Mouse (Mus musculus) neural tube, embryonic 10.5 days (tissue): ENCODE results near the gene Spty2d1.
"Not testable (repeated sequence)": the region's sequence is repeated elsewhere in the genome, so short reads cannot be mapped to it uniquely, and the experiment has no call there.

Source experiments
- DNase-seq: peaks from one replicate; pipeline ENCODE4 v3.0.0-alpha.2; 2017; ENCODE audit warnings: low spot score; ENCODE audit errors: extremely low spot score

Gene Spty2d1

GRCm38 (mm10) chr7:46989387-46989786 is 18.8 kb downstream of the Spty2d1 start:
- DNase-seq = not testable (repeated sequence)

- no peak for DNase-seq
Measured at GRCm38 (mm10) chr7:46987073-46987472, 21.1 kb downstream of the Spty2d1 start.

GRCm38 (mm10) chr7:46986646-46987045 is 21.6 kb downstream of the Spty2d1 start:
- peak; percentile 16 for DNase-seq

- DNase-seq = no peak
Measured at GRCm38 (mm10) chr7:46985718-46986505, 22.3 kb downstream of the Spty2d1 start.

- no peak for DNase-seq
Measured at GRCm38 (mm10) chr7:46983280-46983679, 24.9 kb downstream of the Spty2d1 start, which contains the start of gene Gm9999. Gm9999 (plus strand) TSS chr7:46983580.

- DNase-seq = no peak
Measured at GRCm38 (mm10) chr7:46975456-46975855, 32.8 kb downstream of the Spty2d1 start.

GRCm38 (mm10) chr7:46974648-46975047 is 33.6 kb downstream of the Spty2d1 start:
- DNase-seq = no peak

GRCm38 (mm10) chr7:46969898-46970297 is 38.3 kb downstream of the Spty2d1 start:
- DNase-seq = no peak

- DNase-seq = no peak
Measured at GRCm38 (mm10) chr7:46964070-46964469, 44.1 kb downstream of the Spty2d1 start.

GRCm38 (mm10) chr7:46962806-46963618 is 45.2 kb downstream of the Spty2d1 start:
- peak; percentile 69 for DNase-seq

- no peak for DNase-seq
Measured at GRCm38 (mm10) chr7:46962132-46962531, 46.1 kb downstream of the Spty2d1 start.

GRCm38 (mm10) chr7:46960991-46961390 is 47.2 kb downstream of the Spty2d1 start:
- DNase-seq = no peak

- no peak for DNase-seq
Measured at GRCm38 (mm10) chr7:46958853-46959252, 49.4 kb downstream of the Spty2d1 start.

GRCm38 (mm10) chr7:46957831-46958691 is 50.1 kb downstream of the Spty2d1 start, which contains the start of gene Uevld:
Uevld (minus strand) TSS chr7:46958527.
- peak; percentile 96 for DNase-seq
